Mouse (Mus musculus): ENCODE measurements around the gene Dcp1a.
"Not testable (repeated sequence)": the region's sequence is repeated elsewhere in the genome, so short reads cannot be mapped to it uniquely, and the experiment has no call there.

Gene Dcp1a

DNA sequence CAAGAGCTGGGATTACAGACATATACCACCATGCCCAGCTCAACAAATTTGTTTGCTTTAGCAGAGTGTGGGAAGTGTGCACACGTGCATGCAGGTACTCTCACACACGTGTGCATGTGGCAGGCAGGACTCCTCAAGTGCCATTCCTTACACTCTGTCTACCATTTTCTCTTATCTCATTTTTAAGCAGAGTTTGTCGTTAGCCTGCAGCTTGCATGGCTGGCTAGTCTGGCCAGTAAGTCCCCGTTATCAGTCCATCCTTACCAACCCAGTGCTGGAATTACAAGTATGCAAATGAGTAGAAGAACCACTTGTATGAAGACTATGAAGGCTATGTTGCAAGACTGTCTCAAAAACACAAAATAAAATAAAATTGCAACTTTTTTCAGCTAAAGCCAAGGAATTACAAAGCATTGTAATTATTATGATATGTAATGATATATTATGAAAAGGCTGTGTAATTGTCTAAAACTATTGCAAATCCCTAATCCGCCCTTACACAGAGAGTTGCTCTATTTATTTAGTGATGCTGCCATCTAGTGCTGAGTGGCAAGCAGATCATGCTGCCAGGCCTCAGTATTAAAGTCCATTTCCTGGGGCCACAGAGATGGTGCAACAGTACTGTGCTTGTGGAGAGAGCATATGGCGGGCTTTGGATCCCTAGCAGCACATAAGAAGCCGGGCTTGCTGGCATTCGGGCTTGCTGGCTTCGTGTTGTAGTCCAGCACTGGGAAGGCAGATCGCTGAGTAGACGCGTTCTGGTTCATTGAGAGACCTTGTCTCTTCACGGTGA is 36.8 kb downstream of the Dcp1a start:
- DNase-seq (ENCODE audit: low spot score in 2 of 2), result no peak

DNA sequence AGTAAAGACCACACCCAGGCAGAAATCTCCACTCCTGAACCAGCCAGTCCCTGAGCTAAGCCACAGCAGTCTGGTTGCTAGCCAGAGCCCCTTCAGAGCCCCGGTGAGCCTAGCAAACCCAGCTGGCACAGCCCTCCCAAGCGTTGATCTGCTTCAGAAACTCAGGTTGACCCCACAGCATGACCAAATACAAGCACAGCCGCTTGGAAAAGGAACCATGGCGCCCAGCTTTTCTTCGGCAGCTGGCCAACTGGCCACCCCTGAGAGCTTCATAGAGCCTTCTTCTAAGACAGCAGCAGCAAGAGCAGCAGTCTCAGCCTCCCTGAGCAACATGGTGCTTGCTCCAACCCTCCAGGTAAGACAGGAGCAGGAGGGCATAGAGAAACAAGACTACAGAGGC is 40.0 kb downstream of the Dcp1a start:
- no peak for DNase-seq (ENCODE audit: low spot score in 2 of 2)

DNA sequence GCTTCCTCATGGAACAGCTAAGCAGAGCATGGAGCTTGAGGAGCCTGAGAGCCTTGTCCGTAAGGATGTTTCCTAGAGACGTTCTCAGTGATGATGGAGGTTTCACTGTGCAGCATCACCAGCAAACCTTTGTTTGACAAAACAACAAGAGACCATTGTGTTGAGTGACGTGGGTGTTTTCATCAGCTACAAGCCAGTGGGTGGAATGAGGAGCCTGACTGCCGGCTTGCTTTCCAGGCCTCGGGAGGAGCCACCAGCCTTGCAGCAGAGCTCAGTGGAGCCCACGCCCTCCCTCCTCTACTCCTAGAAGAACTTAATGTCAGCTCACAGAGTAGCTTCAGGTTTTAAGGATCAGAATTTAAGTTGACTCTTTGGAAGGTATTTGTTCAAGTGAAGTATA is 44.0 kb downstream of the Dcp1a start:
- no peak for DNase-seq (ENCODE audit: low spot score in 2 of 2)

DNA sequence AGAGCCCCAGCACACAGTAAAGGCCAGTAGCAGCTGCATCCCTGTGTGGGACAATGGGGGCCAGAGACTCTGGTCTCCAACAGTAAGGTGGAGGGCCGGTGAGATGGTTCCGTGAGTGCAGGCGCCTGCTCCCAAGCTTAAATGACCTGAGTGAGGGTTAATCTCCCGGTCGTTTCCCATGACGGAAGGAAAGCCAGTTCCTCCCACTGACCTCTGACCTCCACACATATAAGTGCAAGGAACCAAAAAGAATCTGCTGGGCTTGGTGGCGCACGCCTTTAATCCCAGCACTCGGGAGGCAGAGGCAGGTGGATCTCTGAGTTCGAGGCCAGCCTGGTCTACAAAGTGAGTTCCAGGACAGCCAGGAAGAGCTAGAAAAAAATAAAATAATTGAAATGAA is 49.1 kb downstream of the Dcp1a start:
- DNase-seq (ENCODE audit: low spot score in 2 of 2), result no peak

DNA sequence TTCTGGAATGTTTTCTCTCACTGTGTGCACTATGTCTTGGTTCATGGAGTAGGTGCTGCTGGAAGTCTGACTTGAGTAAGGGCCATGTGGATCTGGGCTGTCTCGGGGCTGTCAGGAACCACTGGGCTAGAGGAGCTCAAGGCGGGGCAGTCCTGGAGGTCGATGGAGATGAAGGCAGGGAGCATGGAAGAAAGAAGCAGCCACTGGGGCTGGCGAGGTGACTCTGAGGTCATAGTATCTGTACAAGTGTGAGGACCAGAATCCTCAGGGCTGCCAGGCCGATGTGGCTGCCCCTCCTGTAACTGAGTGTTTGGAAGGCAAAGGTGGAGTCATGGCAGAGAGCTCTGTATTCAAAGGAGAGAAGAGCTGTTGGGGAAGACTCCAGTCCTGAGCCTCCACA is 49.6 kb downstream of the Dcp1a start:
- no peak for DNase-seq (ENCODE audit: low spot score in 2 of 2)

DNA sequence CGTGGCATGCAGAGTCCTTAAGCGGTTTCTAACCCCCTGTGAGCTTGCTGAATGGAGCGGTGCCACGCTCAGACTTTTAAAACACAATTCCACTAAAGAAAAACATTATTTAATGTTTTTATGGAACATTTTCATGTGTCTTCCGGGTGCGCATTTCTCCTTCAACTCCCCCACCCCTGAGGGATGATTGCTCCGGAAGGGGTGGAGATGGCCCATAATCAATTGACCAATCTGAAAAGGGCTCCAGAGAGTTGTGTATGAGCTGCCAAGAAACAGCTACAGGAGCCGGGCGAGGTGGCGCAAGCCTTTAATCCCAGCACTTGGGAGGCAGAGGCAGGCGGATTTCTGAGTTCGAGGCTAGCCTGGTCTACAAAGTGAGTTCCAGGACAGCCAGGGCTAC is 50.1 kb downstream of the Dcp1a start:
- no peak for DNase-seq (ENCODE audit: low spot score in 2 of 2)

DNA sequence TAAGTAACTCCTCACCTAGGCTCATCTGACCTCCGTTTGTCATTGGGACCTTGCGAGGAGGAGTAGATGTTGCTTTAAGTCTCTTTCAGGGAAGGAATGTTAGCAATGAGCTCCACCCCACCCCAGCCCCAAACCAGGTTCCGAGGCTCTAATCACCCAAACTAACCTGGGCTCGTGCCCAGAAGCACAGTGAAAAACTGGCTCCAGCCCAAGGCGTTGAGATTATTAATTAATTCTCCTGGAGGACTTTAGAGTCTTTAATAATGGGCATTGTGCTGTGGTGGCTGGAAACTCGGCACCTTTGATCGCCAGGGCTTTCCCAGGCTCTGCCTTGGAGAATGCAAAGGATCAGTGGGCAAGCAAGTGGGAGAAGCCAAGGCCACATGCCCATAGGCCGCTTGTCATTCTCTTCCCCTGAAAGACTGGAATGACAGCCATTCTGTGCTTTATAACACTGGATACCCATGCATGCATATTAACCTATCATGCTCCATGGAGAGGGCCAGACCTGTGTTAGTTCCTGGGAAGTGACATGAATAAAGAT is 51.5 kb downstream of the Dcp1a start:
- DNase-seq (ENCODE audit: low spot score in 2 of 2), result no peak

DNA sequence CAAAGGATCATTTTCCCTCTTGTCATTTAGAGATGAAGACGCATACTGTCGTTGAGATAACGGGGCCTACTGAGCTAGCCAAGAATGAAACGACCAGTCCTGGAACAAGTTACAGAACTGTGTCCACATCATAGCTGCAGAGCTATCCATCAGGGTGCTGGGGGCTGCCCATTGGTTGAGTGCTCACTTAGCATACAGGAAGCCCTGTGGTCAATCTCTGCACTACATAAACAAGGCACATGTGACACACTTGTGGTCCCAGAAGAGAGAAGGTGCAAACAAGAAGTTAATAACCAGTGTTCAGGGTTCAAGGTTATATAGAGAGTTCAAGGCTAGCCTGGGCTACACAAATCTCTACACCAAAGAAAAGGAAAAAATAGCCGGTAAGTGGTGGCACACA is 52.1 kb downstream of the Dcp1a start:
- DNase-seq (ENCODE audit: low spot score in 2 of 2), result no peak

DNA sequence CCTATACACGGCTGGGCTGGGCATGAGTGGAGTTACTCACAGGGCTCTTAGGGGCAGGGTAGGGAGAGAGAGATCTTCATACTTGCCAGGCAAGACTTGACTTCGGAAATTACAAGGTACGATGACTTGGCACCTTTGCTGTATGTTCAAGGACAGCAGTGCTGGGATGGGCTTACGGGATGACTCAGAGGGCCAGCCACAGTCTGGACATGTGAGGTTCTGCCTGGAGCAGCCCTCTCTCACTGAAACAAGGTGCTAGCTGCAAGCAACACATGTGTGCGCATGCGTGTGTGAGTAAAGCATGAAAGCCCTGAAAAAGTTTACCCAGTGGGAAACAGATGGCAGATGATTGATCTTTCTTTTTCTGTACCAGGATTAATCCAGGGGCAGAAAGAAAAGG is 52.6 kb downstream of the Dcp1a start:
- no peak for DNase-seq (ENCODE audit: low spot score in 2 of 2)

DNA sequence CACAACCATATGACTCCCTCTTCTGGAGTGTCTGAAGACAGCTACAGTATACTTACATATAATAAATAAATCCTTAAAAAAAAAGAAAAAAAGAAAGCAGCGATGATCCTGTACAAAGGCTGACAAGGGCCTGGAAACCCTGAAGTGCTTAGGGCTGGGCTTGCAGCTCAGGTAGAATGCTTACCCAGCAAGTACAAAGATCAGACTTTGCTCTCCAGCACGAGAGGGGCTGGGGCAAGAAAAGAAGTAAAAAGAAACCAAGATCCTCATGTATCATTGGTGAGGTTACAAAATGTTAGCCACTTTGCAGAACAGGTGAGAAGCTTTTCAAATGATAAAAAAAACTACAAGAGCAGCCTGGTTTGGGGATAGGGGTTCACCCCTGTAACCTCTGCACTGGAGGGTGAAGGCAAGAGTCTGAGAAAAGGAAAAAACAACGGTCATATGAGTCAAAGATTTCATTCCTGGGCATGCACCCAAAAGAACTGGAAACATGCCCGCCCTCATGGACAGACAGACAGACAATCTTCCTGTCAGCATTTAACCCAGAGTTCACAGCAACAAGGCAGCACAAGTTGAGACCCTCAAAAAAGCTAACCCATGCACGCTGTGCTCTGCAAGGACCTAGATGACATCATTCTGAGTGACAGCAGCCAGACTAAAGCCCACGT is 54.6 kb downstream of the Dcp1a start:
- no peak for DNase-seq (ENCODE audit: low spot score in 2 of 2)

DNA sequence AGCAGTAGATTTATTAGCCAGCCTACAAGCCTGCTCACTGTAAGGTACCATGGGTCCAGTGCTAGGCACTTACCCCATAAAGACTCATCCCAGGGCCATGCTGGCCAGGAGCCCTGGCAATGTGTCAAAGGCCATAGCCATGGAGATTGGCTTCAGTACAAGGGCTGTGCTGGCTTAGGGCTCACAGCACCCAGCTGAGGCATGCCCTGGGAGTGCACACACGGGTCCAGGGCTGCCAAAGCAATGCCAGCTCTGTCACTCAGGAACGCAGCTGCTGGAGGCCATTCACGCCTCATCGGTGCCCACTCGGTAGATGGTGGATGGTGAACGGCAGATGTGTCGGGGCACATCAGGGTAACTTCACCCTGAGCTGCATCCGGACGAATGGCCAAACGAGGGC is 62.2 kb downstream of the Dcp1a start:
- DNase-seq (ENCODE audit: low spot score in 2 of 2), result peak; percentile 81 to 85

DNA sequence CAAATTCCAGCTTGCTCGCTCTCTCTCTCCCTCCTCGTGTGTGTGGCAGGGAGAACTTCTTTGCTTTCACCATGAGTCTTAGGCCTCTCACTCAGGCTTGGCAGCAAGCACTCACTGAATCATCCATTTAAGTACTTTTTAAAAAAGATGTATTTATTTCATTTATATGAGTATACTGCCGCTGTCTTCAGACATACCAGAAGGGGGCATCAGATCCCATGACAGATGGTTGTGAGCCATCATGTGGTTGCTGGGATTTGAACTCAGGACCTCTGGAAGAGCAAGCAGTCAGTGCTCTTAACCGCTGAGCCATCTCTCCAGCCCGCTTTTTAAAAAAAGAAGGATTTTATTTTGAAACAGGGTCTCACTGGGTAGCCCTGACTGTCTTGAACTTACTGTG is 64.0 kb downstream of the Dcp1a start:
- DNase-seq (ENCODE audit: low spot score in 2 of 2), result not testable (repeated sequence)

DNA sequence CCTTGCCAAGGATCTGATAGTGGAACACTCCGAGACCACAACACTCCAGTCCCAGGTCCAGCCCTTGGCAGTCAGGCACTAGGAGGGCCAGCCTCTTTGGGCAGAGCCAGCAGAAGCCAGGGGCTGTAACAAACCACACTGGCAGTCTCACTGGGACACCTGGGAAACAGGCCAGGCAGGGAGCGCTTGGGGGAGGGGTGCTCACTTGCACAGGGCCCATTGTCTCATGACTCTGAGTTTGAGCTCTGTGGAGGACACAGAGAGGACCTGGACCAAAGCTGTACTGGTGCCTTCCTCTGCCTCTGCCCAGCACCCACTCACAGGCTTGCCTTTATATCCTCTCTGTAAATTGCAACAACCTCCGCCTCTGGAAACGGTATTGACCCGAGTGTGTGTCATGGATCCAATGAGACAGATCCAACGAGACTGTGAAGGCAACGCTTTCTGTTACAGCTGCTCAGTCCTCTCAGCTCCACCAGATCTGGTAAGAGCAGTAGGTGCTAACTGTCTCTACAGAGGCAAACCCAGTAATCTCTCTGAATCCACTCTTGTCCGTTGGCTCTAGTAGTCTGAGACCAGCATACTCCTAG is 68.9 kb downstream of the Dcp1a start, which contains the start of gene Tkt:
Tkt (plus strand) TSS at position 229 of the 590 bp plus-strand sequence.
- peak; percentile 86 to 89 for DNase-seq (ENCODE audit: low spot score in 2 of 2)

DNA sequence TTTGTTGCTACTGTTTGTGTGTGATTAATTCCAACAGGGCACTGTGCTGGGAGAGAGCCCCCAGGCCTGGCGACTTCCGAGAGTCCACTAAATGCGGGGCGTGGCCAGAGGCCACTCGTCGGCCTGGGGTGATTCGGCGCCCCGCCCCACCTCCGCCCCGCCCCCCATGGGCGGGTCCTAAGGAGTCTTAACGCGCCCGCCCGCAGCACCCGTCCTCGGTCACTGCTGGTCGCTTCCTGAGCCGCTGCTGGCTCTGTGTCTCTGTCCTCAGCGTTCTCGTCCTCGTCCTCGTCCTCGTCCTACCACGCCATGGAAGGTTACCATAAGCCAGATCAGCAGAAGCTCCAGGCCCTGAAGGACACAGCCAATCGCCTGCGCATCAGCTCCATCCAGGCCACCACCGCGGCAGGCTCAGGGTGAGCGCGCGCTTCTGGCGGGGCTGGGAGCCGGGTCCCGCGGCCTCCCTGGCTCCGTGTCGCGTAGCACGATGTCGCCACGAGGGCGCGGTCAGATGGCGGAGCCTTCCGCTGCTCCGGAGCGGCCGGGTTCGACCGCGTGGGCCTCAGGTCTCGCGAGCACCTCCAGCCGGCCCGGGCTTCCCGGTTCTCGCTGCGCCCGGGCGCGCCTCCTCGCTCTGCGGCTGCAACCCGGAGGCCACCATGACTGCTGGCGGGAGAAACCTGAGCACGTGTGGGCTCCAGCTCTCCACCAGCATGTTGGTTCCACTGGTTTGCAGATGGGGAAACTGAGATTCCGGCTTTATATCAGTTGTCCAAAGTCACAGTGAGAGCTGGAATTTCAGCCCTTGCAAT is 69.8 kb downstream of the Dcp1a start:
- DNase-seq (ENCODE audit: low spot score in 2 of 2), result peak; percentile 95 to 96

DNA sequence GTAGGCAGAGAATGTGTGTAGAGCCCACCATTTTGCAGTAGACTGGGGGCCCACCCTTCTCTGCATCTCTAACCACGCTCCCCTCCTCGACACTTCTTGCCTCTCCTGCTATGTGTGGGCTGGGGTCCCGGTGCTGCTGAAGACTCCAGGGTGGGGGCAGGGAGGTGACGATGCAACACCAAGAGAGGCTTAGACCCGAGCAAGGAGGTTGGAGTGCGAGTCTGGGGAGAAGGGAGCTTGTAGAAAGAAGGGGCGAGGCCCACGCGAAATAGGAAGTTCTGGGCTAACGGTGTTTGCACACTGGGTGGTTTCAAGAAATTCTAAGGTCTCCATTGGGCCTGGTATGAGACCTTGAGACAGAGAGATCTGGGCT is 70.4 kb downstream of the Dcp1a start:
- no peak for DNase-seq (ENCODE audit: low spot score in 2 of 2)

DNA sequence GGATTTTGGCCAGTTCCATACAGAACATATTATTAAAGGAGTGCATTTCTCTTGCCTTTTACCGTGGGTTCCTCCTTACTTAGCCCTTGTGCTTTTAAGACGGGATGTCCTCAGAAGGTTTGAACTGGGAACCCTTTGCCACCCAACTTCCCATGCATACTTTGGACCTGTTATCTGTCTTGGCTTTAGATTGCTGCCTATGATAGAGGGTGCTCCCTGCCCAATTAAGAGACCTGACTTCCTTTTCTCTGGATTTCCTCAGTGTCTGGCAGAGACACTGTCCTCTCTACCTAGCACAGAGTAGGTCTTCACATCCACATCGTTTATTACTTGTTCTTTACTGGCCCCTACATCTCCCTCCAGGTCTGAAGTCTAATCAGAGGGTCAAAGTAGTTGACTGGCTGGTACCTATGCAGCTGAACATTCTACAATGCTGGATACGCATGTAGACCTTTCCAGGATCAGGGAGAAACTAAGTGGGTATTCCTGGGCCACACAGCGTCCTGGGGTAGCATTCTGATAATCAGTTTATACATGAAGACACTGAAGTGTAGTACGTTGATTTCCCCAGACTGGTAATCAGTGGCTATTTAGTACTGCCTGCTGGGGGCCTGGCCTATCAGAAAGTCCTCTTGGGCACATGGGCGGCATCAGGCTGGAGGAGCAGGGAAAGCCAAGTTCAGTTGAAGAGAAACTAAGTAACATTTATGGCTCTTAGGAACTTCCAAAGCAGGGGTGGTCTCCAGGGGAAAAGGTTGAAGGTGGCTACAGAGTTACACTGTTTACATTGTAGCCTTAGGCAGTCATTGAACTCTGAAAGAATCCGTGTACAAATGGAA is 71.1 kb downstream of the Dcp1a start:
- DNase-seq (ENCODE audit: low spot score in 2 of 2), result no peak

DNA sequence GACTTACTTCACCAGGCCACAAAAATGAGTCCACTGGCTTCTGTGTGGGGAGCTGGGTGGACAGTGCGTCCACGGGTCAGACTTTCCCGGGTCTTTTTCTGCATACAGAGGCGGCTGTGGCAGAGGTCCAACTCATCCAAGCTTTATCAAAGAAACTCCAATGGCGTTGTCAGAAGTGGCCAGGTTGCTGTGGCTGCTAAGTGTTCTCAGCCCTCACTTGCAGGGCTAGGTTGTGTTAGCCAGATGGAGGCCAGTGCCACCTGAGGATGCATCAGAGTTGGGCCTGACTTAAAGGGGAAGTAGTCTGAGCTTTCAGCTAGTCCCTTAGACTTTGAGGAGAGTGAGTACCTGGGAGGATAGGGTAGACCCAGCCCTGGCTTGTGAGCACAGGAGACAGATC is 72.2 kb downstream of the Dcp1a start:
- DNase-seq (ENCODE audit: low spot score in 2 of 2), result no peak

DNA sequence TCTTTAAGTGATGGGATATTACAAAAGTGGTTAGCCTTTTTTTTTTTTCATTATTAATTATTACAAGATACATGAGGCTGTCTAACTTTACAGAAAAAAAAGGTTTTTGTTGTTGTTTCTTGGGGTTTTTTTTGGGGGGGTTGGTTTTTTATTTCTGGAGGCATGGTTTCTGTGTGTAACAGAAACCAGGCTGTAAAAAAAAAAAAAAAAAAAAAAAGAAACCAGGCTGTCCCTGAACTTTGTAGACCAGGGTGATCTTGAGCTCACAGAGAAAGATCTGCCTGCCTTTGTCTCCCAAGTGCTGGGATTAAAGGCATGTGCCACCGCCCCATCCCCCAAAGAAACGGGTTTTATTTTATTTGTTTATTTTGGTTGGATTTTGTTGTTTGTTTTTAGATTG is 72.6 kb downstream of the Dcp1a start:
- no peak for DNase-seq (ENCODE audit: low spot score in 2 of 2)

DNA sequence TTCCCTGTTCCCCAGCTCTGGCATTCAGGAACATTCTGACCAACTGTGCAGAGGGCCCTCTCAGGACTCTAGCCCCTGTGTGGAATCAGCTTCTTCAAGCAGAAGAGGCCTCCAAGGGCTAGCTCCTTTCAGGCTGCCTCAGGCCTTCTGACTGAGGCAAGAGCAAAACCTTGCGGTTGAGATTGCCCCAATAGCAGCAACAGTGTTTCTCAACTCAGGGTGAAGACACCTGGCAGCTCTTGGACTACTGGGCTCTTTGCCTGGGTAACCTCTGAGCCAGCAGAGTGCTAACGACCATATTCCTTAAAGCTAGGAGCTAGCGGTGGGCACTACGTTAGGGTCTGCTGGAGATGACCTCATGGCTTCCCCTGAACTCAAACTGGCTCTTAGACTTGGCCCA is 73.8 kb downstream of the Dcp1a start:
- DNase-seq (ENCODE audit: low spot score in 2 of 2), result no peak

DNA sequence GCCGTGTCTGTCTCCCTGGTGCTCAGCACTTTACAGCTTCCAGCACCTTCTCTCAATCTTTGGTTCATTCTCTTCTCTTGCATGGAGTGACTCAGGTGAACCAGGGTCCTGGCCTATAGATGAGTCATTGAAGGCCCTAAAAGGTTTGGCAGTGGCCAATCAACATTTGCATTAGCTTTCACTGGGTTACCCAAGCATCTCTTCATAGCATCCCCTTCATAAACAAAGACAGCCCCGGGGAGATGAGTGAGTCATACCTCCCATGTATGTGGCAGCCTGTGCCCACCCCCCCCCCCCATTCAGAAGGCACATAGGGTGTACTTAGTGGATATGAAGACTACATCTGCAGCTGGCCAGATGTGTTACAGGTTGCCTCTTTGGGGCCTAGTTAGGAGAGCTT is 77.3 kb downstream of the Dcp1a start:
- DNase-seq (ENCODE audit: low spot score in 2 of 2), result no peak

DNA sequence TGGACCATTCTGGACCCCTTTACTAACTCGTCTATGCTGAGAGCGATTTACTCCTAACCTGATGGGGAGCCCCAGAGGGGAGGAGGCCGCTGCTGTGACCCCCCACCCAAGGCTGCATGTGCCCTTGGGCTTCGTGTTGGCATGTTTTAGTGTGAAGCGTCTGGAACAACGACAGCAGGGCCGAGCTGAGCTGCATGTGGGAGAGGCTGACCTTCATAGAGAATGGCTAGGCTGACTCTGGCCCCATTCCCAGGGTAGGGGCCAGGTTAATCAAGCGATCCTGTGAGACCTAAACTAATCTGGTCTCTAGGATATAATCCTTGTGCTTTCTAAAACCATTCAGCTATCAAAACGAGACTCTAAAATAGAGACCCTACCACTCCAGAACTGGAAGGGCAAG is 78.4 kb downstream of the Dcp1a start:
- DNase-seq (ENCODE audit: low spot score in 2 of 2), result no peak

All from heart, adult 9 months (tissue).